Mouse (Mus musculus): ENCODE data around the gene Pou1f1.

The Pou1f1 gene

GRCm38 (mm10) chr16:65520211-65520610, at the start of gene Pou1f1:
Gene Pou1f1, plus strand, starts transcription at chr16:65520511.
- no peak for DNase-seq (ENCODE audit: inconsistent ontology term)

GRCm38 (mm10) chr16:65470650-65471049, 49.7 kb upstream of the Pou1f1 start:
- no peak for DNase-seq (ENCODE audit: inconsistent ontology term)

GRCm38 (mm10) chr16:65472472-65473001, 47.8 kb upstream of the Pou1f1 start:
- DNase-seq (ENCODE audit: inconsistent ontology term) = no peak

- DNase-seq (ENCODE audit: inconsistent ontology term) = no peak
Measured at GRCm38 (mm10) chr16:65485726-65486125, 34.6 kb upstream of the Pou1f1 start.

GRCm38 (mm10) chr16:65496030-65496429, 24.3 kb upstream of the Pou1f1 start:
- DNase-seq (ENCODE audit: inconsistent ontology term) = no peak

GRCm38 (mm10) chr16:65497049-65497448, 23.3 kb upstream of the Pou1f1 start:
- DNase-seq (ENCODE audit: inconsistent ontology term) = peak; percentile 11

GRCm38 (mm10) chr16:65514223-65514622, 6.1 kb upstream of the Pou1f1 start:
- no peak for DNase-seq (ENCODE audit: inconsistent ontology term)

GRCm38 (mm10) chr16:65526004-65526403, 5.7 kb downstream of the Pou1f1 start:
- no peak for DNase-seq (ENCODE audit: inconsistent ontology term)

- no peak for DNase-seq (ENCODE audit: inconsistent ontology term)
Measured at GRCm38 (mm10) chr16:65526695-65527094, 6.4 kb downstream of the Pou1f1 start.

GRCm38 (mm10) chr16:65529589-65529988, 9.3 kb downstream of the Pou1f1 start:
- DNase-seq (ENCODE audit: inconsistent ontology term) = peak; percentile 20

- DNase-seq (ENCODE audit: inconsistent ontology term) = no peak
Measured at GRCm38 (mm10) chr16:65531663-65532062, 11.4 kb downstream of the Pou1f1 start.

- peak; percentile 9 for DNase-seq (ENCODE audit: inconsistent ontology term)
Measured at GRCm38 (mm10) chr16:65533315-65533999, 13.1 kb downstream of the Pou1f1 start.

- no peak for DNase-seq (ENCODE audit: inconsistent ontology term)
Measured at GRCm38 (mm10) chr16:65543676-65544293, 23.5 kb downstream of the Pou1f1 start.

- DNase-seq (ENCODE audit: inconsistent ontology term) = no peak
Measured at GRCm38 (mm10) chr16:65548960-65549359, 28.6 kb downstream of the Pou1f1 start.

- DNase-seq (ENCODE audit: inconsistent ontology term) = no peak
Measured at GRCm38 (mm10) chr16:65550814-65551213, 30.5 kb downstream of the Pou1f1 start.

GRCm38 (mm10) chr16:65554267-65554666, 34.0 kb downstream of the Pou1f1 start:
- no peak for DNase-seq (ENCODE audit: inconsistent ontology term)

GRCm38 (mm10) chr16:65557369-65557768, 37.1 kb downstream of the Pou1f1 start:
- DNase-seq (ENCODE audit: inconsistent ontology term) = no peak

- DNase-seq (ENCODE audit: inconsistent ontology term) = peak; percentile 63
Measured at GRCm38 (mm10) chr16:65559591-65559990, 39.3 kb downstream of the Pou1f1 start.

GRCm38 (mm10) chr16:65560996-65561962, 41.0 kb downstream of the Pou1f1 start:
- peak; percentile 43 for DNase-seq (ENCODE audit: inconsistent ontology term)

- DNase-seq (ENCODE audit: inconsistent ontology term) = peak; percentile 88
Measured at GRCm38 (mm10) chr16:65561963-65562863, 41.9 kb downstream of the Pou1f1 start, which contains the start of gene Chmp2b. Gene Chmp2b, minus strand, starts transcription at chr16:65562726.

GRCm38 (mm10) chr16:65562864-65563206, 42.5 kb downstream of the Pou1f1 start:
- no peak for DNase-seq (ENCODE audit: inconsistent ontology term)
